Mouse (Mus musculus) embryo, embryonic 9.5 days (tissue): ENCODE results near the gene Cnpy3.
A peak's percentile ranks its signal among the peaks of the same experiment; 100 is the strongest.

Experiments
- DNase-seq: peaks from one replicate; pipeline ENCODE4 v3.0.0-alpha.2; 2017; ENCODE audit errors: extremely low spot score

Cnpy3 gene

GRCm38 (mm10) chr17:46714756-46715481 lies 37.1 kb downstream of the Cnpy3 start:
- no peak for DNase-seq

DNA sequence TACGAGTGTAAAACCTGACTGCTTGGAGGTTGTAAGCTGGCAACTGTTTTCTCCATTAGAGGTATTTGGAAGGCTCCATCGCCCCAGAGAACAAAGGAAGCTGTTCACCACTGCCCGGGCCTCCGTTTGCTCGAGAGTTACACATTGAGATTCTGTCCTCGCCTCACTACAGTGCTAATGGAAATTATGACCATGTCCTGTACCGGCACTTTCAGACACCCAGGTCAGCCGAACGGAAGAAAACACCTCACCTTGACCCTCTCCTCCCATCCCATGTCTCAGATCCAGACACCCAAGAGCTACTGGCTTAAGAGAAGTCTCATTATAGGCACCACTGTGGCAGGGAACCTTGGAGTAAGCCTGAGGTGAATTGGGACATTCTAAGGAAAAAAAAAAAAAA lies 38.2 kb downstream of the Cnpy3 start:
- no peak for DNase-seq

DNA sequence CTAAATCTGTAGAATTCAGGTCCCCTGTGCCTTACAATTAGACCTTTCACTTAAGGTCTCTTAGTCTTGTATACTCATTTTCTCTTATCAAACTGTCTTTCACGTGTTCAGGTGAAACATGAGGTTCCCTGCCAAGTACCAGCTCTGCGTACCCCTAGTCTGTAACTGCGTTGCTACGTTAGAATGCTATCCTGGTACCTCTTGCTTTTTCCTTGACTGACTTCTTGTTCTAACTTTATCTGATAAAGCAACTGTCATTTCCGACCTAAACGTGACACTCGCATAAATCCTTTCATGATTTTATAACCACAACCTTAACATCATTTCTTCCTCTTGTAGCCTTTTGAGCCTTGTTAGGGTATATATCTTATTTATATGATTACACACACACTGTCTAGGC lies 39.6 kb downstream of the Cnpy3 start:
- no peak for DNase-seq

DNA sequence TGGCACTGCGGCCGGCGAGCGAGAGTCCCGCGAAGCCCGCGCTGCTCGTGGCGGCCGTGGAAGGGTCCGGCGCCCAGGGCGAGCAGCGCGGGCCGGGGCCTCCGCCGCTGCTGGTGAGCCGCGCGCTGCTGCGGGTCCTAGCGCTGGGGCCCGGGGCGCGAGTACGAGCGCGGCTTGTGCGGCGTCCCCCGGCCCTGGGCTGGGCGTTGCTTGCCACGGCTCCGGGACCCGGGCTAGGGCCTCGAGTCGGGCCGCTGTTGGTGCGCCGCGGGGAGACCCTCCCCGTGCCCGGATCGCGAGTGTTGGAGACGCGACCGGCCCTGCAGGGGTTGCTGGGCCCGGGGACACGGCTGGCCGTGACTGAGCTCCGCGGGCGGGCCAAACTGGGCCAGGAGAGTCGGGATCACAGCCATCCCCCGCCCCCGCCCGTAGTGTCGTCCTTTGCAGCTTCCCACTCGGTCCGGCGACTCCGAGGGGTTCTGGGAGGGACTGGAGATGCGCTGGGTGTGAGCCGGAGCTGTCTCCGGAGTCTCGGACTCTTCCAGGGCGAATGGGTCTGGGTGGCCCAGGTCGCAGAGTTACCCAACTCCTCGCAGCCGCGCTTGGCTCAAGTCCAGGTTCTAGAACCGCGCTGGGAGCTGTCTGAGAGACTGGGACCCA lies 40.3 kb downstream of the Cnpy3 start:
- DNase-seq, result no peak

GRCm38 (mm10) chr17:46710959-46711597 lies 40.9 kb downstream of the Cnpy3 start, which contains the start of gene Pex6:
Gene Pex6 (plus strand): TSS chr17:46711463.
- DNase-seq, result peak; percentile 92

GRCm38 (mm10) chr17:46706375-46707089 lies 45.5 kb downstream of the Cnpy3 start:
- no peak for DNase-seq

DNA sequence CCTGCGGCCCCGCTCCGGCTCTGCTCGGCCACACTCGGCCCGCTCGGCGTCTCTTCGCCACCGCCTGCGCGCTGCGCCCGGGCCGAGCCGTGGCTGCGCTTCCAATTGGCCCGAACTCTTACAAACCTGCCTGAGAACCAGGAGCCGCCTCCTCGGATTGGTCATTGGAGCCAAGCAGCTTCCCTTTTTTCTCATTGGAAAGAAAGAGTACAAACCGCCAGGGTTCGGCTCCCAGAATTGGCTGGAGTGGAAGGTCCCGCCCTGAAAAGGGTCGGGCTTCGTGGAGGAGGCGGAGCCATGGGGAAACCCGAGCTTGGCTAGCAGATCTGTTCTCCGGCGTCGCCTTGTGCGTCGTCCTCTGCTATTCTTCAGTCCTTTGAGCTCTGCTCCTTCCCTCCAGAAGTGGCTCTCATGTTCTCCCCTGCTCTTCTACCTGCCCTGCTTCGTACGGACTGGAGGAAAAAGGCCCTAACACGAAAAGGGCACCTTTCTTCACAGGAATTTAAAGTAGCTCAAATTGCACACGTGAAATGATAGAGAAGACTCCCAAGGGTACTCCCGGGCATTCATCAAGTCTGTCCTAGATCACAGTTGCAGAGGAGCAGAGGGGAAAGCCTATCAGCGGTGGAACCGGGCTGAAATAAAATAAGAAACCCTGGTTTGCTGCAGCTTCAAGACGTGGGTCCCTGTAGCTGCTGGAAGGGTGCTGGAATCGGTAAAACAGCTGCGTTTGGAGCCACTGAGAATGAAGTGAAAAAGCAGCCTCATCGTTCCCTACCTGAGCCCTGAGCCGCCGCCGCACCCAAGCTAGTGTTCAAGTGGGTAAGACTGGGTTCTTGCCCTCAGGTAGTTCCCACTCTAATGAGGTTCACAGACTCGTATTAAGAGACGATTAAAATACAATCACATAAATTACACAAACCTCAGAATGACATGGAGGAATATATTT lies 46.9 kb downstream of the Cnpy3 start, which contains the start of gene Ppp2r5d:
Gene Ppp2r5d (minus strand): TSS at position 225 of the 949 bp plus-strand sequence.
- DNase-seq, result peak; percentile 97

GRCm38 (mm10) chr17:46703971-46704886 lies 47.8 kb downstream of the Cnpy3 start:
- DNase-seq, result no peak

GRCm38 (mm10) chr17:46702506-46702905 lies 49.5 kb downstream of the Cnpy3 start:
- no peak for DNase-seq

DNA sequence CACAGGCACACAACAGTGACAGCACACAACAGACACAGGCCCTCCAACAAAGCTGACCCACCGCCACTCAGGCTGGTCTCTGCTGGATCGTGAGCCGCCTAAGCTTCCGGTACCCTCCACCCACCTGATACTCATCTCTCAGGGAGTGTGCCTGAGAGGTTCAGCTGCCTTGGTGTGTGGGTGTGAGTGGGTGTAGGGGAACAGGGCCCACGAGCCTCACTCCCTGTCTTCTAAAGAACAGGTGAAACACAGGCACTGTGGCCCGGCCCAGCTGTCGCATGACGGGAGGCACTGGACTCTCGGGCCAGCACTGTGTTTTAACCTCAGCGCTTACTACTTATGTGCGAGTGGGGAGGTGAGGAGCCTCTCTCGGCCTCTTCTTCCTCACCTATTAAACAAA lies 49.9 kb downstream of the Cnpy3 start:
- DNase-seq, result no peak

DNA sequence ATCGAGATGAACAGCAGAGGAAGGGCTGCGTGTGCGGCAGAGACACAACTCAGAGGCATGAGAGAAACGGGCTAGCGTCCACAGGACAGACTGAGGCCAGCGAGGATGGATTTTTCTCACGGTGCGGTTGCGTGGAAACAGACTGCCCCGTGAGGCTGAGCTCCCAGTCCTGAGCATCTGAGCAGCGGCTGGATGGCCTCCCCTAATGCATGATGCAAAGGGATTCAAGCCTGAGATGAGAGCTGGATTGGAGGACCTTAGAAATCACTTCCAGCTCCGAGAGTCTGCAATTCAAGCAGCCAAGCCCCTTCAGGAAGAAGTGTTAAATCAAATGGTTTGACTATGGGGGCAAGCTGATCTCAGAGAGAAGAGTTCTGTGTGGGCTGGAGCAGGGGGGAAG lies 50.5 kb downstream of the Cnpy3 start:
- DNase-seq, result no peak

DNA sequence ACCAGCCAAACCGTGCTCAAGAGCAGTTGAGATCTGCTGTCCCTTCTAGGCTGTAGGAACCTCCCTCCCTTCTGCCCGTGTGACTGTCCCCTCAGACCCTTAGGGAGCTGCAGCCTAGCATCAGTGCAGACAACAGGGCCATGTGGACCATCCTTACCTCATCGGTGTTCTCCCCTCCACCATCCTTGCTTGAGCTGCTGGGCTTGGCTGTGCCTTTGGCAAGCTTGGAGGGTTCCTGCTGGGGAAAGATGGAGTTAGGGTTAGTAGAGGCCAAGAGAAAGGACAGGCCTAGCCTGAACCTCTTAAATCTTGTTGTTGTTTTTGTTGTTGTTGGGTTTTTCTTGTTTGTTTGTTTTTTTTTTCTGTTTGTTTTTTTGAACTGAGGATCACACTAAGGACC lies 52.1 kb downstream of the Cnpy3 start:
- DNase-seq, result no peak

DNA sequence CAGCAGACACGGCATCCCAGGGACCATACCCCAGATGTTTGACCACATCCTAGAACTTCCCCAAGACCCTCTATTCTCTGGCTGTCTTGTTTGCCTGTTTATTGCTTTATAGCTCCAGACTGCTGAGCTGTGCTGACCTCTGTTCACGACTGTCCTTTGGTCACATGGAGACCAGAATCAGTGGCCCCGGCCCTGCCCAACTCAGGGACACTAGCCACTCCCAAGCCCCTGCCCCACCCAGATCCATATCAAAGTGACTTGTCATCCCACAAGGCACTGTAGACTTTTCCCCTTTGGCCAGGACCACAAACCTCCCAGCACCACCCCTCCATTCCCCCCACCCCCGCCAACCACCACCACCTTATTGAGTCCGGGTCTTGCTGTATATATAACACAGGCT lies 52.8 kb downstream of the Cnpy3 start:
- DNase-seq, result no peak

- no peak for DNase-seq
Measured at GRCm38 (mm10) chr17:46698515-46698914, 53.5 kb downstream of the Cnpy3 start.

- no peak for DNase-seq
Measured at GRCm38 (mm10) chr17:46694517-46695063, 57.4 kb downstream of the Cnpy3 start.

DNA sequence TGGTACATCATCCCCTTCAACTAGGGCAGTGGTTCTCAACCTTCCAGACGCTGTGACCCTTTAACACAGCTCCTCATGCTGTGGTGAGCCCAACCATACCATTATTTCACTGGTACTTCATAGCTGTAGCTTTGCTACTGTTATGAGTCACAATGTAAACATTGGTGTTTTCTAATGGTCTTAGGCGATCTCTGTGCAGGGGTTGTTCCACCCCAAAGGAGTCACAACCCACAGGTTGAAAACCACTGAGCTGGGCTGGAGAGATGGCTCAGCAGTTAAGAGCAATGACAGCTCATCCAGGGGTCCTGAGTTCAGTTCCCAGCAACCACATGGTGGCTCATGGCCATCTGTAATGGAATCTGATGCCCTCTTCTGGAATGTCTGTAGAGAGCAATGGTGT lies 60.6 kb downstream of the Cnpy3 start:
- DNase-seq, result no peak

DNA sequence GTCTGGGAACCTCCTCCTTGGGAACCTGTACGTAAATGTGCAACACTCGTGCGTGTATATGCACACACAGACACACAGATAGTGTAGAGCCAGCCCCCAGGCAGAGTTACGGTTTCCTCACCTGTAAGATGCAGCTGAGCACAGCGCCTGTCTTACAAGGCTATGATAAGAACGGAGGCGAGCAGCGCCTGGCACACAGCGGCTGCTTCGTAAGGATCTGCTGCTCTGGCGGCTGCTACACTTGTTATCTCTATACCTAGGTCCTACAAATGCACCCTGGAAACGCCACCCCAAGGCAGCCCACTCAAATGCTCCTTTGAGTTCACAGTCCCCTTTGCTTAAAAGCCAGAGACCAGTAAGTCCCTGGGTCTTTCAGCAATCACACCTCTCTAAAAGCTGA lies 61.3 kb downstream of the Cnpy3 start:
- DNase-seq, result no peak

GRCm38 (mm10) chr17:46685913-46686312 lies 66.1 kb downstream of the Cnpy3 start:
- DNase-seq, result no peak
